Mouse (Mus musculus): Measurements from ENCODE around the gene Tmprss11g. TPM values are rescaled to one million over a fixed set of nuclear protein-coding genes. Genes with fewer than 3 reads are reported as not detected.

Gene Tmprss11g
- polyA plus RNA-seq, 1 experiment from 2014 or later: not detected

DNA sequence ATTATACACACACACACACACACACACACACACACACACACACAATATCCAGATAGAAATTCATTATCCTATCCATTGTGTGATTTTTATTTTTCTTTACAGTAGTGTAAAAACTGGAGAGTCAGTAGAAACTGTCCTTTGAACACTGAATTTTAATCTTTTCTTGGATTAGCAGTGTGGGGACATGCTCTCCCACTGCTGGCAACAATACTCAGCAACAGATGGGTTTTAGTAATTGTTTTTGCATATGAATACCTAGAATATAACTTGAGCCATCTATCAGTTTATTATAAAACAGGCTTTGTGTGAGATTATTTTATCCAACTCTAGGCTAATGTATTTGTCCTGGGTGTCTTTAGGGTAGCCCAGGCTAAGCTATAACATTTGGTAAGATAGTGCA, 79.9 kb downstream of the Tmprss11g start:
- Histone ChIP-seq H3K4me2 (replicated peaks; ENCODE audit: low read depth, low read length) (no peak overlapping the region), H3K4me1 (ENCODE audit: insufficient read depth, low read length) (no peaks in the 10 kb centered on the region), H3K9ac (replicated peaks; ENCODE audit: low read length) (no peak overlapping the region), H3K9me3 (ENCODE audit: low read length) (no peaks in the 10 kb centered on the region), H3K27ac (ENCODE audit: low read length) (no peak overlapping the region), H3K36me3 (ENCODE audit: insufficient read depth, low read length) (no peaks in the 10 kb centered on the region), H3K4me3 (ENCODE audit: low read length) (no peak overlapping the region), H3K27me3 (ENCODE audit: insufficient read depth, low read length) (no peaks in the 10 kb centered on the region)
- no peak for ATAC-seq (ENCODE audit: low FRiP score, low TSS enrichment)

Other genes with a start within 250 kb of the Tmprss11g start
- not detected in 2 replicates for gene Tmprss11c, start 229.3 kb downstream of the Tmprss11g start, polyA plus RNA-seq (2015; fragmentation: Nextera tagmentation; extraction: Ambion mirVana)
- not detected in 2 replicates for gene Tmprss11d, start 145.2 kb downstream of the Tmprss11g start, polyA plus RNA-seq (2015; fragmentation: Nextera tagmentation; extraction: Ambion mirVana)
- not detected in 2 replicates for gene Tmprss11a, start 49.6 kb downstream of the Tmprss11g start, polyA plus RNA-seq (2015; fragmentation: Nextera tagmentation; extraction: Ambion mirVana)
- not detected in 2 replicates for gene Tmprss11f, start 113.8 kb upstream of the Tmprss11g start, polyA plus RNA-seq (2015; fragmentation: Nextera tagmentation; extraction: Ambion mirVana)
- not detected in 2 replicates for gene Tmprss11b, start 157.8 kb upstream of the Tmprss11g start, polyA plus RNA-seq (2015; fragmentation: Nextera tagmentation; extraction: Ambion mirVana)
- not detected in 2 replicates for gene Tmprss11e, start 227.2 kb upstream of the Tmprss11g start, polyA plus RNA-seq (2015; fragmentation: Nextera tagmentation; extraction: Ambion mirVana)

Measured in kidney, embryonic 16.5 days (tissue).